Mouse (Mus musculus): ENCODE measurements around the gene Gusb. TPM values are rescaled to one million over a fixed set of nuclear protein-coding genes. Genes with fewer than 3 reads are reported as not detected.
A peak's percentile ranks its signal among the peaks of the same experiment; 100 is the strongest.

The Gusb gene
- polyA plus RNA-seq, 1 experiment from 2014 or later: 31.9 TPM

DNA sequence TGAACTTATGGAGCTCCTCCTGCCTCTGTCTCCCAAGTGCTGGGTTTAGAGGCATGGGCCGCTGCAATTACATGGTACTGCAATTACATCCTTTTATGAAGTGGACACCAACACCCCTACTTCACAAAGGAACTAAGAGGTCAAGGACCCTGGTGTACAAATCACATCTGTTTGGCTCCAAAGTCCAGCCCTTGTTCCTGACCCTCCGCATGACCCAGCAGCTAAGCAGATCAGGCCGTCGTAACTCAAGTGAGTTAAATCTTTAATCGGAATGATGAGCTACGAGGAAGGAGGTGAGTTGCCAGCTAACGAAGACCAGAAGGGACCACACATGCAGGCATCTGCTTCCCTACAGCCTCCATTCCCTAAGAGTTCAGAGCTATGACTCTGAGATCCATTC lies 19.5 kb upstream of the Gusb start:
- H3K27me3 ChIP-seq: no peaks in the 10 kb centered on the region
- peaks cover 18% of the 10 kb centered on the region; the same call in 1 of the 2 replicates for H3K4me1 ChIP-seq (replicated peaks)
- H3K9me3 ChIP-seq: no peaks in the 10 kb centered on the region
- H3K4me3 ChIP-seq: no peak overlapping the region
- H3K27ac ChIP-seq (replicated peaks): no peak overlapping the region
- 88% methylated on average over 7 of the region's 7 CpGs for WGBS
- no peak overlapping the region for H3K4me2 ChIP-seq
- no peak for ATAC-seq (ENCODE audit: low FRiP score, low read depth)
- no peaks in the 10 kb centered on the region for H3K36me3 ChIP-seq
- no peak overlapping the region for H3K9ac ChIP-seq

- Histone ChIP-seq H3K27me3 (no peaks in the 10 kb centered on the region), H3K4me3 (no peak overlapping the region), H3K36me3 (no peaks in the 10 kb centered on the region), H3K4me1 (replicated peaks) (peaks cover 18% of the 10 kb centered on the region; the same call in 1 of the 2 replicates), H3K9ac (no peak overlapping the region), H3K4me2 (no peak overlapping the region), H3K9me3 (no peaks in the 10 kb centered on the region), H3K27ac (replicated peaks) (0 out of 2 replicates have a peak overlapping the region, but pooled peaks have one; percentile 34)
- no peak for ATAC-seq (ENCODE audit: low FRiP score, low read depth)
- WGBS: 57% methylated on average over 5 of the region's 5 CpGs
Measured at GRCm38 (mm10) chr5:130021361-130021966, 18.6 kb upstream of the Gusb start.

DNA sequence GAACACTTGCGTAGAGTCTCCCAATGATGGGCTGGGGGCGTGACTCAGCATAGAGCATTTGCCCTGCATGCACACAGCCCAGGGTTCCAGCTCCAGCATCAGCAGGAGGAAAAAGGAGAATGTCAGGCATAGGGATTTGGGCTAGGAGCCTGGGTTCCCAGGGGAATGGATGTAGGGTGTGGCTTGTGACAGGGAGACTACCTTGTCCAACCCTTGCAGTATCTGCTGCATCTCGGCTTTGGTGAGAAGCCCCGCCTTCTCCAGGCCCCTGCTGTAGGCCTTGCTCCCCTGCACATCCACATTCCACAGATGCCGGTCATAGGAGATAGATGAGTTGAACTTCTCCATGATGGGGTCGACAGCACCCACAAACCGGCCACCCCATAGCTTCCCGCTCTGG lies 16.6 kb upstream of the Gusb start:
- H3K9ac ChIP-seq: no peak overlapping the region
- no peaks in the 10 kb centered on the region for H3K27me3 ChIP-seq
- H3K4me1 ChIP-seq (replicated peaks): peaks cover 16% of the 10 kb centered on the region; the same call in 1 of the 2 replicates
- WGBS: 77% methylated on average over 8 of the region's 8 CpGs
- no peak overlapping the region for H3K27ac ChIP-seq (replicated peaks)
- no peak for ATAC-seq (ENCODE audit: low FRiP score, low read depth)
- no peaks in the 10 kb centered on the region for H3K9me3 ChIP-seq
- no peak overlapping the region for H3K4me3 ChIP-seq
- H3K36me3 ChIP-seq: peaks cover 3% of the 10 kb centered on the region; the same call in 1 of the 2 replicates
- H3K4me2 ChIP-seq: no peak overlapping the region

- Histone ChIP-seq H3K4me2 (no peak overlapping the region), H3K4me1 (replicated peaks) (no peaks in the 10 kb centered on the region), H3K27me3 (no peaks in the 10 kb centered on the region), H3K27ac (replicated peaks) (no peak overlapping the region), H3K9me3 (no peaks in the 10 kb centered on the region), H3K9ac (no peak overlapping the region), H3K4me3 (no peak overlapping the region), H3K36me3 (peaks cover 13% of the 10 kb centered on the region; the same call in 1 of the 2 replicates)
- 100% methylated on average over 3 of the region's 3 CpGs for WGBS
- ATAC-seq (ENCODE audit: low FRiP score, low read depth): no peak
Measured at GRCm38 (mm10) chr5:130015104-130015503, 12.3 kb upstream of the Gusb start.

DNA sequence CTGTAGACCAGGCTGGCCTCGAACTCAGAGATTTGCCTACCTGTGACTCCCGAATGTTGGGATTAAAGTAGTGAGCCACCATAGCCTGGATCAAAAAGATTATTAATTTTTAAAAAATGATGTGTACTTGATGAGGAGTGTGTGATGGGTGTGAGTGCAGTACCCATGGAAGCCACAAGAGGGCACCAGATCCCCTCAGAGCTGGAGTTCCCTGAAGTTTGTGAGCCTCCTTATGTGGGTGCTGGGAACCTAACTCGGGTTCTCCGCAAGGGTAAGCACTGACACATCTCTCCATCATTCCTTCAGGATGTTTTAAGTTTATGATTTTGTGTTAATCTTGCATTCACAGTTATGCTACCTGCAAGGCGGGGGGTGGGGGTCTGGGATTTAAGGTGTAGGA lies 8.1 kb upstream of the Gusb start:
- ATAC-seq (ENCODE audit: low FRiP score, low read depth): no peak
- Histone ChIP-seq H3K9me3 (no peaks in the 10 kb centered on the region), H3K27ac (replicated peaks) (no peak overlapping the region), H3K36me3 (peaks cover 13% of the 10 kb centered on the region; the same call in 1 of the 2 replicates), H3K4me3 (no peak overlapping the region), H3K9ac (no peak overlapping the region), H3K4me1 (replicated peaks) (no peaks in the 10 kb centered on the region), H3K27me3 (no peaks in the 10 kb centered on the region), H3K4me2 (no peak overlapping the region)
- 97% methylated on average over 5 of the region's 5 CpGs for WGBS

GRCm38 (mm10) chr5:130009784-130010183 lies 6.9 kb upstream of the Gusb start:
- H3K36me3 ChIP-seq: peaks cover 10% of the 10 kb centered on the region; the same call in 1 of the 2 replicates
- no peaks in the 10 kb centered on the region for H3K9me3 ChIP-seq
- no peaks in the 10 kb centered on the region for H3K27me3 ChIP-seq
- no peak overlapping the region for H3K9ac ChIP-seq
- WGBS: 94% methylated on average over 4 of the region's 4 CpGs
- H3K4me3 ChIP-seq: no peak overlapping the region
- H3K4me1 ChIP-seq (replicated peaks): no peaks in the 10 kb centered on the region
- ATAC-seq (ENCODE audit: low FRiP score, low read depth): no peak
- no peak overlapping the region for H3K4me2 ChIP-seq
- H3K27ac ChIP-seq (replicated peaks): no peak overlapping the region

DNA sequence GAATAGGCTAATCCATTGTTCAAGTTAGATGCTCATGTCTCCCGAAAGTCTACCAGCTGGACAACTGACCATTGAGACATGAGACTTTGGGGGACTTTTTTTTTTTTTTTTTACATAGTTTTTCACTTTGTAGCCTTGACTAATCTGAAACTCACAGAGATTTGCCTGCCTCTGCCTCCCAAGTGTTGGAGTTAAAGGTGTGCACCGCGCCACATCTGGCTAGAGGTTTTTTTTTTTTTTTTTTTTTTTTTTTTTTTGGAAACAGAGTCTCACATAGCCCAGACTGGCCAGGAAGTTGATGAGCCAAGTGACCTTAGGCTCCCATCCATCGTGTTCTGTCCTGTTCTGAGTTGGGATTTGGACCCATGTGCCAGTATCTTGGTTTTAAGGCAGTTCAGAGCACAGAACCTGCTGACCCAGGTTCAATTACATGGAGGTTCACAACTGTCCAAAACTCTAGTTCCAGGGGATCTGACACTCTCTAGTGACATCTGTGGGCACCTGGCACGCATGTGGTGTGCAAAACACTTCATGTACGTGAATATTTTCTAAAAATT lies 5.3 kb upstream of the Gusb start:
- Histone ChIP-seq H3K4me3 (no peak overlapping the region), H3K9me3 (no peaks in the 10 kb centered on the region), H3K9ac (no peak overlapping the region), H3K36me3 (peaks cover 10% of the 10 kb centered on the region; the same call in 1 of the 2 replicates), H3K4me2 (no peak overlapping the region), H3K27me3 (no peaks in the 10 kb centered on the region), H3K27ac (replicated peaks) (no peak overlapping the region), H3K4me1 (replicated peaks) (no peaks in the 10 kb centered on the region)
- no peak for ATAC-seq (ENCODE audit: low FRiP score, low read depth)
- WGBS: 81% methylated on average over 6 of the region's 6 CpGs

DNA sequence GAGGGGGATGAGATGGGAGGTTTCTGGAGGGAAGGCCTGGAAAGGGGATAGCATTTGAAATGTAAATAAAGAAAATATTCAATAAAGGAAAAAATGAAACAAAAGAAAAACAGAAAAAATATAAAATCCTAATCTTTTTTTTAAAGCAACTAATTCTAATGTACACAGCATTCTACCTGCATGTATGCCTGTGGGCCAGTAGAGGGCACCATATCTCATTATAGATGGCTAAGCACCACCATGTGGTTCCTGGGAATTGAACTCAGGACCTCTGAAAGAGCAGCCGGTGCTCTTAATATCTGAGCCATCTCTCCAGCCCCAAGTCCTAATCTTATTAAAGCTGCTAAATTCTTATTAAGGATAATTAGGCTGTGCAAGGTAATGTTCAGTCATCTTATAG lies 4.5 kb upstream of the Gusb start:
- Histone ChIP-seq H3K4me3 (no peak overlapping the region), H3K27ac (replicated peaks) (no peak overlapping the region), H3K36me3 (peaks cover 10% of the 10 kb centered on the region; the same call in 1 of the 2 replicates), H3K27me3 (no peaks in the 10 kb centered on the region), H3K9ac (no peak overlapping the region), H3K4me2 (no peak overlapping the region), H3K4me1 (replicated peaks) (peaks cover under 1% of the 10 kb centered on the region; the same call in 1 of the 2 replicates), H3K9me3 (no peaks in the 10 kb centered on the region)
- no peak for ATAC-seq (ENCODE audit: low FRiP score, low read depth)
- WGBS: 98% methylated on average over 1 of the region's 1 CpGs

DNA sequence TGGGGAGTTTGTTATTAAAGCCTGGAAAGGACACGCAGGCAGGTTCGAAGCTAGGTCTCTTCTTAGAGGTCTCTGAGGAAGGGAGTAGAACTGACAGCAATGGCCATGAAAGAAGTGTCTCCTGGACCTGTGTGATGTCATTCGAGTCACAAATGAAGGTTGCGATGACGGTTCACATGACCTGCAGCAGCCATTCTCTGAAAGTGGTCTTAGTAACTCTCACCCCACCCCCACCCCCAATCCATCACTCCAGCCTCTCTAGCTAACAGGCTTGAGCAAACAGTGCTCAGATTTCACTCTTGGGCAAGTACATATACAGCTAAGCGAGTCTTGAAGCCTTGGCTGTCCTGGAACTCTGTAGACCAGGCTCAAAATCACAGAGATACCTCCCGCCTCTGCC lies 380 bp upstream of the Gusb start:
- no peak for ATAC-seq (ENCODE audit: low FRiP score, low read depth)
- peak overlapping the region; percentile 72; the same call in 1 of the 2 replicates for H3K9ac ChIP-seq
- 71% methylated on average over 7 of the region's 7 CpGs for WGBS

GRCm38 (mm10) chr5:130001356-130001987 lies 1.4 kb downstream of the Gusb start:
- H3K4me3 ChIP-seq: peak overlapping the region; percentile 75
- no peaks in the 10 kb centered on the region for H3K36me3 ChIP-seq
- peak overlapping the region; percentile 72; the same call in 1 of the 2 replicates for H3K9ac ChIP-seq
- WGBS: 74% methylated on average over 5 of the region's 5 CpGs
- no peak overlapping the region for H3K27ac ChIP-seq (replicated peaks)
- no peaks in the 10 kb centered on the region for H3K27me3 ChIP-seq
- H3K4me2 ChIP-seq: peak overlapping the region; percentile 90
- H3K4me1 ChIP-seq (replicated peaks): peaks cover 13% of the 10 kb centered on the region
- no peaks in the 10 kb centered on the region for H3K9me3 ChIP-seq
- ATAC-seq (ENCODE audit: low FRiP score, low read depth): no peak

More for the DNA sequence above, 380 bp upstream of the Gusb start:
- Histone ChIP-seq H3K27me3 (no peaks in the 10 kb centered on the region), H3K4me2 (peak overlapping the region; percentile 90), H3K36me3 (no peaks in the 10 kb centered on the region), H3K9me3 (no peaks in the 10 kb centered on the region), H3K4me1 (replicated peaks) (peaks cover 13% of the 10 kb centered on the region), H3K4me3 (peak overlapping the region; percentile 75), H3K27ac (replicated peaks) (peak overlapping the region; percentile 70; the same call in 1 of the 2 replicates)

DNA sequence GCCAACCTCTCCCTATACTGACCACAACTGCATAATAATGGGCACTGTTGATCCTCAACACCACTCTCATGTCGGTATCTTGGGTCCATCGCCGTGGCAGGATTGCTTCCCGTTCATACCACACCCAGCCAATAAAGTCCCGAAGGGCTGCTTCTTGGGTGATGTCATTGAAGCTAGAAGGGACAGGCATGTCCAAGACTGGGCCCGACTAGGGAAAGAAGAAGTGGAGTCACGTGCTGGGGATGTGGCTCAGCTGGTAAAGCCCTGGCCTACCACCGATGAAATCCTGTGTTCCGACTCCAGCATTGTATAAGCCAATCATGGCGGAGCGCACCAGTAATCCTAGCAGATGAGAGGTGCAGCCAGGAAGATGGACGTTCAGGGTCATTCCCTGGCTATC lies 2.1 kb downstream of the Gusb start:
- WGBS: 92% methylated on average over 12 of the region's 12 CpGs
- H3K4me2 ChIP-seq: no peak overlapping the region
- H3K36me3 ChIP-seq: no peaks in the 10 kb centered on the region
- H3K9me3 ChIP-seq: no peaks in the 10 kb centered on the region
- H3K4me3 ChIP-seq: no peak overlapping the region
- ATAC-seq (ENCODE audit: low FRiP score, low read depth): no peak
- no peaks in the 10 kb centered on the region for H3K27me3 ChIP-seq
- H3K27ac ChIP-seq (replicated peaks): no peak overlapping the region
- peaks cover 13% of the 10 kb centered on the region for H3K4me1 ChIP-seq (replicated peaks)
- no peak overlapping the region for H3K9ac ChIP-seq

- H3K36me3 ChIP-seq: no peaks in the 10 kb centered on the region
- H3K4me1 ChIP-seq (replicated peaks): peaks cover 13% of the 10 kb centered on the region
- H3K4me3 ChIP-seq: no peak overlapping the region
- H3K9ac ChIP-seq: no peak overlapping the region
- 34% methylated on average over 4 of the region's 4 CpGs for WGBS
- H3K4me2 ChIP-seq: no peak overlapping the region
- H3K27me3 ChIP-seq: no peaks in the 10 kb centered on the region
- H3K9me3 ChIP-seq: no peaks in the 10 kb centered on the region
- no peak overlapping the region for H3K27ac ChIP-seq (replicated peaks)
- peak; percentile 23; the same call in 1 of the 2 replicates for ATAC-seq (ENCODE audit: low FRiP score, low read depth)
Measured at GRCm38 (mm10) chr5:129999097-129999496, 3.8 kb downstream of the Gusb start.
